ENCODE assay signal across 13 mouse cellular contexts in genomic region chr5:143060774-143061385, GRCm38 (mm10). TPM values are rescaled to one million over a fixed set of nuclear protein-coding genes. Genes with fewer than 3 reads are reported as not detected.
DNase-seq lines count a peak whose midpoint lies in the region; ATAC-seq and TF ChIP-seq lines count a peak whose summit lies in the region.
"Had no signal": no experiment of that assay in that cellular context is flagged by ENCODE, and none has a peak within 500 bp of the region (broad histone marks: within the 10 kb centered on the region; RNA-seq: fewer than 3 reads in every experiment).

No protein-coding gene starts in this region.

- no peaks in the 10 kb centered on the region for H3K79me2 ChIP-seq in heart, adult 2 months (replicated peaks; ENCODE audit: control insufficient read depth, insufficient read depth, low read length)

- H3K9ac ChIP-seq in heart, adult 2 months (ENCODE audit: low read depth, low read length): no peak overlapping the region
- peak overlapping the region; percentile 20; the same call in 1 of the 2 replicates for H3K9ac ChIP-seq in hindbrain, embryonic 16.5 days (ENCODE audit: low read depth, low read length)
- no peak overlapping the region for H3K9ac ChIP-seq in midbrain, embryonic 14.5 days (replicated peaks; ENCODE audit: low read length)

- DNase-seq in heart, adult 2 months: no peak
- DNase-seq in heart, postnatal 14 days: no peak
- peak; percentile 73 for DNase-seq in embryo, embryonic 10.5 days (ENCODE audit: low spot score)
- DNase-seq in midbrain, embryonic 14.5 days: peak; percentile 42
- DNase-seq in spleen, postnatal 14 days (ENCODE audit: low spot score in 2 of 2): no peak
- no peak for DNase-seq in gastrocnemius, adult 18-20 months (ENCODE audit: low spot score)
- DNase-seq in left cerebral cortex, adult 8-10 months (ENCODE audit: low spot score in 2 of 2): no peak
- DNase-seq: kidney, adult 18-20 months; left cerebral cortex, postnatal 4 days; right cerebral cortex, postnatal 14 days; thymus, adult 2 months had no signal

- peaks cover 24% of the 10 kb centered on the region for H3K4me1 ChIP-seq in heart, adult 2 months (ENCODE audit: control insufficient read depth, insufficient read depth, low read length)
- H3K4me1 ChIP-seq in hindbrain, embryonic 16.5 days (ENCODE audit: control insufficient read depth, insufficient read depth, low read depth, low read length): peaks cover 12% of the 10 kb centered on the region
- no peaks in the 10 kb centered on the region; the same call in 1 of the 2 replicates for H3K4me1 ChIP-seq in midbrain, embryonic 14.5 days (ENCODE audit: control insufficient read depth, insufficient read depth, low read length)

- TF ChIP-seq POLR2A in heart, adult 2 months (IDR thresholded peaks at IDR 0.05; ENCODE audit: insufficient read depth, low read depth, low read length): no peak

- intact Hi-C loops in heart, adult 2 months (cut with DNase I): loop anchor here (10.0 kb wide), 1 partner anchor 296 kb away; no protein-coding TSS in a partner anchor
- intact Hi-C loops in heart, postnatal 14 days (cut with DNase I): loop anchor here (2.0 kb wide), 1 partner anchor 18 kb away; no protein-coding TSS in a partner anchor

- no peak overlapping the region for H3K4me2 ChIP-seq in hindbrain, embryonic 16.5 days (ENCODE audit: low read length)
- H3K4me2 ChIP-seq in midbrain, embryonic 14.5 days (ENCODE audit: low read length): no peak overlapping the region

- TF ChIP-seq CTCF in heart, adult 2 months (IDR thresholded peaks at IDR 0.05): no peak

- ATAC-seq in hindbrain, embryonic 16.5 days: peak; percentile 56
- no peak for ATAC-seq in midbrain, embryonic 14.5 days (ENCODE audit: low FRiP score, low TSS enrichment)
- ATAC-seq: CD4-positive, CD25-positive, alpha-beta regulatory T cell, adult 4 months had no signal

- peaks cover 36% of the 10 kb centered on the region for H3K36me3 ChIP-seq in heart, adult 2 months (ENCODE audit: control insufficient read depth, insufficient read depth, low read length)
- no peaks in the 10 kb centered on the region for H3K36me3 ChIP-seq in hindbrain, embryonic 16.5 days (ENCODE audit: control insufficient read depth, insufficient read depth, low read length)
- peaks cover 32% of the 10 kb centered on the region for H3K36me3 ChIP-seq in midbrain, embryonic 14.5 days (ENCODE audit: control insufficient read depth, insufficient read depth, low read length)

- no peak for TF ChIP-seq EP300 in heart, adult 2 months (IDR thresholded peaks at IDR 0.05; ENCODE audit: insufficient read depth, low read depth, low read length)

- H3K27me3 ChIP-seq in heart, adult 2 months (ENCODE audit: control insufficient read depth, insufficient read depth, low read length): no peaks in the 10 kb centered on the region
- H3K27me3 ChIP-seq in hindbrain, embryonic 16.5 days (replicated peaks; ENCODE audit: control insufficient read depth, insufficient read depth, low read length): no peaks in the 10 kb centered on the region
- no peaks in the 10 kb centered on the region for H3K27me3 ChIP-seq in midbrain, embryonic 14.5 days (ENCODE audit: control insufficient read depth, insufficient read depth, low read length)

- H3K27ac ChIP-seq in heart, adult 2 months: 0 out of 2 replicates have a peak overlapping the region, but pooled peaks have one; percentile 12
- H3K27ac ChIP-seq in hindbrain, embryonic 16.5 days (ENCODE audit: low read depth, low read length): peak overlapping the region; percentile 82
- peak overlapping the region; percentile 83 for H3K27ac ChIP-seq in midbrain, embryonic 14.5 days (replicated peaks; ENCODE audit: low read depth, low read length)

- no peak overlapping the region for H3K4me3 ChIP-seq in heart, adult 2 months
- no peak overlapping the region for H3K4me3 ChIP-seq in hindbrain, embryonic 16.5 days (ENCODE audit: low read length)
- H3K4me3 ChIP-seq in midbrain, embryonic 14.5 days (replicated peaks; ENCODE audit: low read depth, low read length): no peak overlapping the region

- 55% methylated on average over 2 of the region's 2 CpGs for WGBS in heart, adult 2 months
- WGBS in hindbrain, embryonic 16.5 days: 10% methylated on average over 2 of the region's 2 CpGs
- 5% methylated on average over 2 of the region's 2 CpGs for WGBS in midbrain, embryonic 14.5 days

- no peaks in the 10 kb centered on the region for H3K9me3 ChIP-seq in hindbrain, embryonic 16.5 days (ENCODE audit: control insufficient read depth, low read length)
- H3K9me3 ChIP-seq in midbrain, embryonic 14.5 days (ENCODE audit: control insufficient read depth, low read length): no peaks in the 10 kb centered on the region

RNA-seq across cellular contexts. Expression of gene Rnf216, which starts 51.9 kb away (rescaled TPM):
- 10 to 100 TPM; 23.3 to 23.8 TPM for total RNA-seq in heart, adult 2 months (2021)
- 16.5 and 16.8 TPM in 2 replicates for polyA plus RNA-seq in heart, adult 2 months (2012; rRNA removed)
- total RNA-seq in heart, postnatal 14 days (2021): 10 to 100 TPM; 25.7 to 29.4 TPM
- 27.2 and 31.0 TPM in 2 replicates for polyA plus RNA-seq in hindbrain, embryonic 16.5 days (2015; fragmentation: Nextera tagmentation; extraction: Ambion mirVana)
- polyA plus RNA-seq in midbrain, embryonic 14.5 days (2014; fragmentation: Nextera tagmentation; extraction: Ambion mirVana): 28.9 and 32.1 TPM in 2 replicates
- total RNA-seq in gastrocnemius, adult 18-20 months (2021): 10 to 100 TPM; 15.5 to 17.0 TPM
- 10 to 100 TPM; 42.4 to 47.3 (median 45.2) TPM for total RNA-seq in left cerebral cortex, adult 8-10 months (2022)

Comparison
In these comparisons a context has a peak if more than half of its experiments do, and no peak if none do; other contexts are left out.
1. DNase-seq: peak in embryo, embryonic 10.5 days (single experiment) and midbrain, embryonic 14.5 days (single experiment); none in heart, adult 2 months (0 of 2), heart, postnatal 14 days (0 of 2), spleen, postnatal 14 days (0 of 2), gastrocnemius, adult 18-20 months (single experiment) and left cerebral cortex, adult 8-10 months (0 of 2).
2. H3K27ac ChIP-seq: peak in every context shown above with its lines; median percentile 83 in midbrain, embryonic 14.5 days; 82 in hindbrain, embryonic 16.5 days; 12 in heart, adult 2 months.